Mouse (Mus musculus): ENCODE results near the gene Prss29. TPM values are rescaled to one million over a fixed set of nuclear protein-coding genes. Genes with fewer than 3 reads are reported as not detected.
A peak's percentile ranks its signal among the peaks of the same experiment; 100 is the strongest.

Gene Prss29
- total RNA-seq (2021), result not detected
- long read RNA-seq, experiment 1, result 0 reads
- long read RNA-seq, experiment 2, result 0 reads

- no peak within 1 kb of the TSS for H3K27ac ChIP-seq
- no peak for TF ChIP-seq CTCF (IDR thresholded peaks at IDR 0.05)
- intact Hi-C loops (cut with DNase I), result loop anchor here (10.0 kb wide), 1 partner anchor 366 kb away; no protein-coding TSS in a partner anchor
- DNase-seq (ENCODE audit: extremely low spot score in 1 of 2, low spot score in 2 of 2), result no peak
- no peak within 1 kb of the TSS for H3K4me3 ChIP-seq
These were observed at the start of gene Prss29 for GRCm38 (mm10) chr17:25318354-25318753. Gene Prss29 (plus strand): TSS chr17:25318654.

GRCm38 (mm10) chr17:25270795-25271335 lies 47.6 kb upstream of the Prss29 start:
- intact Hi-C loops (cut with DNase I), result loop anchor here (5.0 kb wide), 2 partner anchors 89 to 154 kb away; partner anchors contain the start of genes BC003965 and Telo2
- no peak for DNase-seq (ENCODE audit: extremely low spot score in 1 of 2, low spot score in 2 of 2)
- no peak overlapping the region; the same call in 1 of the 2 replicates for H3K4me3 ChIP-seq
- H3K27ac ChIP-seq, result no peak overlapping the region
- no peak for TF ChIP-seq CTCF (IDR thresholded peaks at IDR 0.05)

GRCm38 (mm10) chr17:25272326-25272725 lies 46.1 kb upstream of the Prss29 start:
- H3K27ac ChIP-seq, result peak overlapping the region; percentile 100; the same call in 1 of the 2 replicates
- H3K4me3 ChIP-seq, result peak overlapping the region; percentile 99
- intact Hi-C loops (cut with DNase I), result loop anchor here (5.0 kb wide), 2 partner anchors 90 to 155 kb away; partner anchors contain the start of genes BC003965 and Telo2
- no peak for DNase-seq (ENCODE audit: extremely low spot score in 1 of 2, low spot score in 2 of 2)
- no peak for TF ChIP-seq CTCF (IDR thresholded peaks at IDR 0.05)

- no peak; the same call in 1 of the 2 replicates for TF ChIP-seq CTCF (IDR thresholded peaks at IDR 0.05)
- intact Hi-C loops (cut with DNase I), result loop anchor here (5.0 kb wide), 2 partner anchors 91 to 156 kb away; partner anchors contain the start of genes BC003965 and Telo2
- Histone ChIP-seq H3K4me3 (peak overlapping the region; percentile 99), H3K27ac (peak overlapping the region; percentile 100)
- DNase-seq (ENCODE audit: extremely low spot score in 1 of 2, low spot score in 2 of 2), result peak; percentile 88
These were observed 45.3 kb upstream of the Prss29 start for GRCm38 (mm10) chr17:25272951-25273705.

- peak; percentile 95 to 96 for DNase-seq (ENCODE audit: extremely low spot score in 1 of 2, low spot score in 2 of 2)
- H3K4me3 ChIP-seq, result peak overlapping the region; percentile 99
- intact Hi-C loops (cut with DNase I), result loop anchor here (5.0 kb wide), 2 partner anchors 92 to 157 kb away; partner anchors contain the start of genes BC003965 and Telo2
- H3K27ac ChIP-seq, result peak overlapping the region; percentile 100
- TF ChIP-seq CTCF (IDR thresholded peaks at IDR 0.05), result peak; percentile 72
These were observed 44.5 kb upstream of the Prss29 start for GRCm38 (mm10) chr17:25273706-25274501.

GRCm38 (mm10) chr17:25274571-25275346 lies 43.7 kb upstream of the Prss29 start, which contains the start of gene Ube2i:
Gene Ube2i (minus strand): TSS chr17:25274622.
- no peak for DNase-seq (ENCODE audit: extremely low spot score in 1 of 2, low spot score in 2 of 2)
- intact Hi-C loops (cut with DNase I), result loop anchor here (5.0 kb wide), 2 partner anchors 92 to 157 kb away; partner anchors contain the start of genes BC003965 and Telo2
- Histone ChIP-seq H3K27ac (peak within 1 kb of the TSS; percentile 100), H3K4me3 (peak within 1 kb of the TSS; percentile 99)
- TF ChIP-seq CTCF (IDR thresholded peaks at IDR 0.05), result no peak

GRCm38 (mm10) chr17:25275833-25276232 lies 42.6 kb upstream of the Prss29 start:
- no peak for TF ChIP-seq CTCF (IDR thresholded peaks at IDR 0.05)
- H3K27ac ChIP-seq, result no peak overlapping the region
- intact Hi-C loops (cut with DNase I), result no loop called here
- no peak overlapping the region for H3K4me3 ChIP-seq
- DNase-seq (ENCODE audit: extremely low spot score in 1 of 2, low spot score in 2 of 2), result no peak

GRCm38 (mm10) chr17:25282133-25282532 lies 36.3 kb upstream of the Prss29 start:
- TF ChIP-seq CTCF (IDR thresholded peaks at IDR 0.05), result no peak
- DNase-seq (ENCODE audit: extremely low spot score in 1 of 2, low spot score in 2 of 2), result no peak
- Histone ChIP-seq H3K27ac (no peak overlapping the region), H3K4me3 (no peak overlapping the region)
- intact Hi-C loops (cut with DNase I), result no loop called here

- no peak overlapping the region for H3K27ac ChIP-seq
- intact Hi-C loops (cut with DNase I), result loop anchor here (5.0 kb wide), 1 partner anchor 187 kb away; no protein-coding TSS in a partner anchor
- DNase-seq (ENCODE audit: extremely low spot score in 1 of 2, low spot score in 2 of 2), result peak; percentile 35 to 42
- no peak overlapping the region for H3K4me3 ChIP-seq
- TF ChIP-seq CTCF (IDR thresholded peaks at IDR 0.05), result peak; percentile 93
These were observed 33.4 kb upstream of the Prss29 start for GRCm38 (mm10) chr17:25285033-25285432.

- intact Hi-C loops (cut with DNase I), result loop anchor here (2.0 to 5.0 kb wide), 2 partner anchors 76 to 183 kb away; no protein-coding TSS in a partner anchor
- TF ChIP-seq CTCF (IDR thresholded peaks at IDR 0.05), result peak; percentile 81
- Histone ChIP-seq H3K27ac (no peak overlapping the region), H3K4me3 (no peak overlapping the region)
- DNase-seq (ENCODE audit: extremely low spot score in 1 of 2, low spot score in 2 of 2), result peak; percentile 35
These were observed 29.6 kb upstream of the Prss29 start for GRCm38 (mm10) chr17:25288842-25289241.

All from left cerebral cortex, adult 2 months (tissue).